Mouse (Mus musculus) limb, embryonic 11.5 days (tissue): ENCODE data around the gene Rapgef6. TPM values are rescaled to one million over a fixed set of nuclear protein-coding genes. Genes with fewer than 3 reads are reported as not detected.

Experiments
- ATAC-seq: fragments of 200-750 bp; cut with Nextera tagmentation; 2 replicates; pipeline ENCODE4 v1.8.0; 2017; ENCODE audit warnings: low read depth; ENCODE audit not compliant: insufficient number of reproducible peaks, low FRiP score, low TSS enrichment
- DNase-seq: peaks from one replicate; pipeline ENCODE4 v3.0.0-alpha.2; 2015; ENCODE audit warnings: low spot score
- H3K27ac ChIP-seq: fragments of 300-500 bp; sonication (generic); replicated peaks from 2 replicates; pipeline ENCODE4 v1.5.1; 2014; ENCODE audit warnings: low read depth, mild to moderate bottlenecking, low read length
- H3K27me3 ChIP-seq: fragments of 300-500 bp; sonication (generic); 2 replicates; pipeline ENCODE4 v1.6.1; 2014; ENCODE audit warnings: mild to moderate bottlenecking, low read length, mixed read lengths; ENCODE audit not compliant: control insufficient read depth, insufficient read depth
- H3K36me3 ChIP-seq: fragments of 300-500 bp; sonication (generic); 2 replicates; pipeline ENCODE4 v1.6.1; 2014; ENCODE audit warnings: mild to moderate bottlenecking, low read length, moderate library complexity, mixed read lengths; ENCODE audit not compliant: control insufficient read depth, insufficient read depth
- H3K4me1 ChIP-seq: fragments of 300-500 bp; sonication (generic); 2 replicates; pipeline ENCODE4 v1.6.1; 2014; ENCODE audit warnings: low read length, mixed read lengths; ENCODE audit not compliant: control insufficient read depth, insufficient read depth
- H3K4me2 ChIP-seq: fragments of 300-500 bp; sonication (generic); 2 replicates; pipeline ENCODE4 v1.6.1; 2014; ENCODE audit warnings: low read depth, mild to moderate bottlenecking, moderate library complexity; ENCODE audit not compliant: severe bottlenecking
- H3K4me3 ChIP-seq: fragments of 300-500 bp; sonication (generic); 2 replicates; pipeline ENCODE4 v1.5.1; 2014; ENCODE audit warnings: low read depth, low read length
- H3K9ac ChIP-seq: fragments of 300-500 bp; sonication (generic); 2 replicates; pipeline ENCODE4 v1.6.1; 2014; ENCODE audit warnings: mild to moderate bottlenecking, low read length
- H3K9me3 ChIP-seq: fragments of 300-500 bp; sonication (generic); 2 replicates; pipeline ENCODE4 v1.6.1; 2016; ENCODE audit warnings: low read length; ENCODE audit not compliant: control insufficient read depth
- WGBS: fragments of 180-500 bp; shearing (Covaris S2); extraction: QIAGEN DNeasy Blood & Tissue Kit; methylation state at CpG from one replicate; pipeline ENCODE4 v1.1.7; 2014; 5-methylcytosine and 5-hydroxymethylcytosine counted together
- microRNA-seq: library from miRNA; unstranded; fragments of <30 nt; microRNA quantifications from one replicate; pipeline ENCODE4, GENCODE M21; 2016
- polyA plus RNA-seq: library from polyadenylated mRNA; unstranded; fragments of >200 nt; fragmentation: Nextera tagmentation; extraction: Ambion mirVana; gene quantifications from 2 replicates; pipeline ENCODE4 v1.2.1, GENCODE M21; 2014

Gene Rapgef6
- polyA plus RNA-seq, 1 experiment from 2014 or later = 29.1 TPM

DNA sequence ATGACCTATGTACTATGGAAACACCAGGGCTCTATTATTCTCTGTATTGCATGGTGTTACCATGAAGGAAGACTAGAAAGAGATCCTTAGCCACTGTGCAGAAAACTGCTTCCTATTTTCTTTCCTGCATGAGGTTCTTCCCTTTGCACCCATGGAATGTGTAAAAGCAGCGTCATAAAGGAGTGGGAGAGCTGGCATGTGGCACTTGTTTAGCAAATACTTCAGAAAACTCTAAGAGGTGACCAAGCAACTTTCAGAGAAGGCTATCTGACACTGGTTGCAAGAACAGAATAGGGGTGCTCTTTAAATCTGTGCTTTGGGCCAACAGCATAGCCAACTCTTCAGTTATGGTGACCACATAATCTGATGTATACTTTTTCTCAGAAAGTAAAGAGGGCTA is 212.5 kb downstream of the Rapgef6 start:
- ATAC-seq = no peak
- H3K36me3 ChIP-seq = peaks cover 4% of the 10 kb centered on the region; the same call in 1 of the 2 replicates
- WGBS = 89% methylated on average over 1 of the region's 1 CpGs

DNA sequence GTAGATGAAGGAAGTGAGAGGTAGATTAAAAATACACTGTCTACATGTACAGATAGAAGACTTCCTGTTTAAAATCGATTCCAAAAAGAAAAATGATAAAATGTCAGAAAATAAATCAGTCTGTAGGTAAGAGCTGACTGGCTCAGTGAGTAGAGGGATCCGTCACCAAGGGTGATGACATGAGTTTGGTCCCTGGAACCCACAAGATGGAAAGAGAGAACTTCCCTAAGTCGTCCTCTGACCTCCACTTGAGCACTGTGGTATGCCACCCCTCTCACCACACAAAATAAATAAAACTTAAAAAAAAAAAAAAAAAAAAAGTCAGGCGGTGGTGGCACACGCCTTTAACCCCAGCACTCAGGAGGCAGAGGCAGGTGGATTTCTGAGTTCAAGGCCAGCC is 214.3 kb downstream of the Rapgef6 start:
- no peak for ATAC-seq

More for the DNA sequence above, 212.5 kb downstream of the Rapgef6 start:
- no peaks in the 10 kb centered on the region for H3K27me3 ChIP-seq
- no peak overlapping the region for H3K4me2 ChIP-seq
- no peak overlapping the region for H3K4me3 ChIP-seq
- no peak overlapping the region for H3K27ac ChIP-seq
- no peaks in the 10 kb centered on the region for H3K4me1 ChIP-seq
- no peak overlapping the region for H3K9ac ChIP-seq
- no peak for DNase-seq
- no peaks in the 10 kb centered on the region for H3K9me3 ChIP-seq

DNA sequence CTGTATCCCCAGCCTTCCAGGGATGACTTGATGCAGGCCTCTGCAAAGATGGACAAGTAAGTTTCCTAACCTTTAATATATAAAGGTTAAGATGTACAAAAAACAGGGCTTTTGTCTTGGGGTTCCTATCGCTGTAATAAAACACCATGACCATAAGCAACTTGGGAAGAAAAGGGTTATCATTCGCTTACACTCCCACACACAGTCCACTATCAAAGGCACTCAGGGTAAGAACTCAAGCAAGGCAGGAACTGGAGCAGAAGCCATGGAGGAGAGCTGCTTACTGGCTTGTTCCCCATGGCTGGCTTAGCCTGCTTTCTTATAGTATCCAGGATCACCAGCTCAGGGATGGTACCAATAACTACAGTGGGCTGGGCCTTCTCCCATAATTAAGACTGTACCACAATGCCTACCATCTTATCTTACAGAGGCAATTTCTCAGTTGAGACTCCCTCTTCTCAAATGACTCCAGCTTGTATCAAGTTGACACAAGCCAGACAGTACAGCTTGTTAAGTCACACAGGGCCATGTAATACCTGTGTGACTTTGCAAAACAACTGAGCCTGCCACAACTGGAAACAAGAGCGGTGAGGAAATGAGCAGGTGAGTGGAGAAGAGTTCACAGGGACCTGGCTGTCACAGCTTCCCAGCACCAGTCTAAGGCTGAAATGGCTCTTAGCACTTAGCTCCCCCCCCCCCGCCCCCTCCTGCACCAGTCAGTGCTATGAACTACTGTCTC is 216.5 kb downstream of the Rapgef6 start:
- Histone ChIP-seq H3K9ac (no peak overlapping the region), H3K4me1 (no peaks in the 10 kb centered on the region), H3K9me3 (no peaks in the 10 kb centered on the region), H3K27me3 (no peaks in the 10 kb centered on the region), H3K27ac (no peak overlapping the region), H3K4me3 (no peak overlapping the region), H3K4me2 (no peak overlapping the region), H3K36me3 (peaks cover 4% of the 10 kb centered on the region; the same call in 1 of the 2 replicates)
- 95% methylated on average over 4 of the region's 4 CpGs for whole genome bisulfite sequencing
- no peak for ATAC-seq
- DNase-seq = no peak

More for the DNA sequence above, 214.3 kb downstream of the Rapgef6 start:
- H3K9ac ChIP-seq = no peak overlapping the region
- H3K4me2 ChIP-seq = no peak overlapping the region
- H3K27ac ChIP-seq = no peak overlapping the region
- H3K36me3 ChIP-seq = peaks cover 4% of the 10 kb centered on the region; the same call in 1 of the 2 replicates
- no peaks in the 10 kb centered on the region for H3K4me1 ChIP-seq
- no peaks in the 10 kb centered on the region for H3K27me3 ChIP-seq
- no peaks in the 10 kb centered on the region for H3K9me3 ChIP-seq
- no peak for DNase-seq
- H3K4me3 ChIP-seq = no peak overlapping the region
- WGBS = 90% methylated on average over 5 of the region's 5 CpGs

DNA sequence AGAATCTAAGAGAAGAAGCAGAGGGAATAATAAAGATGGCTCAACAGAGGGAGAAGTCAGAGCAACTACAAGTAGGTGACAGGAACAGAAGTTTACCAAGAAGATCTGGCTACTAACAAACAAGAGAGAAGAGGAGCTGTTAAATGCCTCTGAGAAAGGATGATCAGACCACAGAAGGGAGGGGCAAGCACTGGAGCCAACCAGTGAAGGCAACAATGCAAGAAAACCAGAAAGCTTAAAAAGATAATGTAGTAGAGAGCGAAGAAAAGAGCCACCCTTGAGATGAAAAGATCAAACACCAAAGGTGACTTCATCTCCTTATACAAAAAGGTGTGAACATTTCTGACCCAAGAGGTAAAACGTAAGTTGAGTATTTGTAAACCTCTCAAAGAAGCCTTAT is 218.7 kb downstream of the Rapgef6 start:
- Histone ChIP-seq H3K4me1 (no peaks in the 10 kb centered on the region), H3K36me3 (peaks cover 3% of the 10 kb centered on the region; the same call in 1 of the 2 replicates), H3K4me3 (no peak overlapping the region), H3K9me3 (no peaks in the 10 kb centered on the region), H3K27ac (no peak overlapping the region), H3K9ac (no peak overlapping the region), H3K4me2 (no peak overlapping the region), H3K27me3 (no peaks in the 10 kb centered on the region)
- no peak for ATAC-seq
- DNase-seq = no peak
- WGBS = 94% methylated on average over 2 of the region's 2 CpGs

DNA sequence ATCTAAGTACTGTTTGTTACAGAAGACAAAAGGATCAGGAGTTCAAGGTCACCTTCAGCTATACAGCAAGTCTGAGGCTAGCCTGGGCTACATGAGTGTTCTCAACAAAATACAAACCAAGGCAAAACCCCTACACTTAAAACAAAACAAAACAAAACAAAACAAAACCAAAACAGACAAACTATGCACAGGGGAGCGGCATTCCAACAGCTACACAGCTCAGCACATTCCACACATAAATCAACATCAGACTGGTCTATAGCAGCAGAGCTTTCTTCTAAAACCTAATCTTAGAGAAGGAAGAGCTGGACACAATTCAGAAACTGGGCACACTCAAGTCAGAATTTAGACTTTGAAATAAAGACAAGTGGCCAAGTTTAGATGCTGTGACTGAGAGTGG is 221.6 kb downstream of the Rapgef6 start:
- DNase-seq = no peak
- Histone ChIP-seq H3K36me3 (no peaks in the 10 kb centered on the region; the same call in 1 of the 2 replicates), H3K27me3 (no peaks in the 10 kb centered on the region), H3K9me3 (no peaks in the 10 kb centered on the region), H3K4me2 (no peak overlapping the region), H3K4me1 (no peaks in the 10 kb centered on the region), H3K27ac (no peak overlapping the region), H3K4me3 (no peak overlapping the region), H3K9ac (no peak overlapping the region)
- ATAC-seq = no peak
- 93% methylated on average over 1 of the region's 1 CpGs for WGBS

Small RNA genes lying within 50 kb of the gene (microRNA-seq; reads per million reads assigned to microRNA genes)
- not detected for gene Gm26116

Other genes with a start within 250 kb of the Rapgef6 start
- gene Acsl6, start 219.0 kb upstream of the Rapgef6 start, polyA plus RNA-seq = 1.5 and 1.7 TPM in 2 replicates
- gene Meikin, start 152.2 kb upstream of the Rapgef6 start, polyA plus RNA-seq = not detected in 2 replicates
- gene Fnip1, start 84.6 kb upstream of the Rapgef6 start, polyA plus RNA-seq = 12.1 and 13.6 TPM in 2 replicates